Mouse (Mus musculus): Measurements from ENCODE around the gene Zc3h4.

The Zc3h4 gene

DNA sequence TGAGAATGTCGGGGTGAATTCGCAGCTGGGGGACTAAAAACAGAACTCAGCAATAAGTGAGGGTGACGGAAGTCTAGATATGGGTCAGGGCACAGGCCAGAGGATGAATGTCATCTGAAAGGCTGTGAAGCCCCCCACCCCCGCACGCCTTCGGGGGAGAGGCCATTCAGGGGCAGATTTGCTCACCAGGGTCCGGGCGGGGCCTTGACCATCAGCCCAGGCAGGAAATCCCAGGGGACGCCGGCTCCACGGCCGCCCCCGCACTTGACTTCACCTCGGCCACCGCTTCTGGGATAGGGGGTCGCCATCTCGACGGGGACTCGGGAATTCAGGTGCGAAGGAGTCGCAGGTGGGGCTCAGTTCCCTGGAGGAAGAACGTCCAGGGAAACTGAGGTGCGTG is 74.6 kb downstream of the Zc3h4 start:
- no peak for ATAC-seq (ENCODE audit: insufficient number of reproducible peaks, low FRiP score, low TSS enrichment)

DNA sequence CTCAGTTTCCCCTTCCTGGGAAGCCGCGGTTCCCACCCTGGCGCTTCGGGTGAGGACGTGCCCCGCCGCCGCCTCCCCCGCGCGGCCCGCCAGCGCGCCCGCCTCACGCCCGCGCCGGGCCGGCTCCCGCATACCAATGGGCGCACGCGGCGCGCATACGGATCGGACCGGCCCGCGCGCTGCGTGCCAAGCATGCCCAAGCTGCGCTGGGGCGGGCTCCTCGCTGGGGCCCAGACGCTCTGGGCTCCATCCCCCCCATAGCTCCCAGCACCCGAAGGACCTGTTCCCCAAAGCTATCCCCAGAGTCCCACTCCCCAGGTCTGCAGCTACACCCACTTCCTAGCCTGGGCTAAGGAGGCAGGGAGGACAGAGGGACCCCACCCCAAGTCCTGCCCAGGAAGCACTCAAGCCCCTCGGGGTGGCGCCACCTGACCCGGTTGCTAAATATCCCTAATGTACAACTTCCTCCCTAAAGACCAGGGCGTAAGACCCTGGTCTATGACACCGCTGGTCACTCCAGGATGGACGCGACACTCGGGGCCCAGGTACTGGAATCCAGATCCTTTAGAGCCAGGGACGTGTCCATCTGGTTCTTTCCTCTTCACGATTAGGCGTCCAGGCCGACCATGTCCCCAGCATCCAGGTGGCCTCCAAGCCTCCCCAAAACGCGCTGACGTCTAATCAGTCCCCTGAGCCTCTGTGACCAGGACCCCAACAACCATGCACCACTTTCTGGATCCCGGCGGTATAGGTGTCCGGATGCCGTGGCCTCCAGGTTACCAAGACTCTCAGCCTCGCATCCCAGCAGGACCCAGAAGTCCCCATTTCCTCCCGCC is 75.3 kb downstream of the Zc3h4 start:
- no peak for ATAC-seq (ENCODE audit: insufficient number of reproducible peaks, low FRiP score, low TSS enrichment)

DNA sequence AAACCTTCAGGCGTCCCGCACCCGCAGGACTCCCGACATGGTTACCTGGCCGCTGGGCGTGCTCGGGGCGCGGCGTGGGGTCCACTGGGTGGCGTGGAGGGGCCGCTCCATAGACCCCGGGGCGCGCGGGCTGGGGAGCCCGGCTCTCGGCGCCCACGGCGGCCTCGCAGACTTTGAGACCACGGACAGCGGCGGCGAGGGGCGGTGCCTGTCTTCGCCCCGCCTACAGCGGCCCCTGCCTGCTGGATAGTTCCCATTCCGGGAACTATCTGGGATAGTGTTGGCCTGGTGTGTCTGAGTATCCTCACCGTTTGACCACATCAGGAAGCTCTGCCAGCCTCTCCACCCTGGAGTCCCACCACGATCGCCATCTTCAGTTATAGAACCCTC is 75.9 kb downstream of the Zc3h4 start:
- ATAC-seq (ENCODE audit: insufficient number of reproducible peaks, low FRiP score, low TSS enrichment): no peak

DNA sequence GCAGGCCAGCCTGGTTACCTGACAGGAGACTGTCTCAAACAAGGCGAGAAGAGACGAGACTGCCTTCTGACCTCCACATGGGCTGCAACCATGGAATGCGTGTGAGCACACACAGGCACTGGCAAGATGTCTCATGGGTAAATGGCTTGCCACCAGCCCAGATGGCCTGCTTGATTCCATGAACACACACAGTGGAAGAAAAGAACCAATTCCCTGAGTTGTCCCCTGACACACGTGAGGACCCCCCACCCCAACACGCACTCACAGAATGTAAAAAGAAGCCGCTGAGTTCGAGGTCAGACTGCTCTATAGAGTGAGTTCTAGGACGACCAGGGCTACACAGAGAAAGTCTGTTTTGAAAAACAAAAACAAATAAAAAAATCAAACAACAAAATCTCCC is 76.9 kb downstream of the Zc3h4 start, which contains the start of gene Npas1:
Npas1 (minus strand) TSS at position 101 of the 400 bp plus-strand sequence.
- ATAC-seq (ENCODE audit: insufficient number of reproducible peaks, low FRiP score, low TSS enrichment): no peak
